Mouse (Mus musculus) brain, embryonic 14.5 days (tissue): ENCODE data around the gene Asb5.

Experiments used
- CTCF ChIP-seq: fragments of 200-500 bp; IDR thresholded peaks from 2 replicates; pipeline ENCODE4 v1.5.1; 2012; ENCODE audit warnings: inconsistent platforms, mild to moderate bottlenecking, moderate library complexity, borderline replicate concordance; ENCODE audit not compliant: insufficient read depth, insufficient read length; ENCODE audit errors: extremely low read depth
- POLR2A ChIP-seq: fragments of 200-500 bp; IDR thresholded peaks from 2 replicates; pipeline ENCODE4 v1.6.1; 2012; ENCODE audit warnings: mild to moderate bottlenecking, inconsistent platforms, borderline replicate concordance; ENCODE audit not compliant: poor library complexity, insufficient read depth, insufficient read length, severe bottlenecking; ENCODE audit errors: extremely low read depth

DNA sequence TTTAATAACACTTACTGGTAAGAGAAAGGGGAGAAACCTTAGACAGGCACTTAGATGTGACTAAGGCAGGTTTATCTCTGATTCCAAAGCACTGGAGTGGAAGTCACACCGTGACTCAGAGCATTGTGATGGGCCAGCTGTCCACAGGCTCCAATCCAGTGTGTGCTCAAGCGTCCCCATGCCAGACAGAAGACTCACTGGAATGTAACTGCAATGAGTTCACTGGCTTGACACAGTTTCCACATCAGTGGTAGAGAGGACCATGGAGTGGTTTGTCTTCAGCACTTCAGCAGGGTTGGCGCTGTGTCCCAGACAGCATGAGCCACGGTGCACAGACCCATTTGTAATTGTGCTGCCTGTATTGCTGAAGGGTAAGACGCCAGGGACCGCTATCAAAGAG lies 19.0 kb downstream of the Asb5 start:
- TF ChIP-seq CTCF (no peak), POLR2A (no peak)
